Mouse (Mus musculus): ENCODE measurements around the gene Fam83d. TPM values are rescaled to one million over a fixed set of nuclear protein-coding genes. Genes with fewer than 3 reads are reported as not detected.

Gene Fam83d
- polyA plus RNA-seq (2016; fragmentation: Nextera tagmentation; extraction: Ambion mirVana), result 59.7 and 65.2 TPM in 2 replicates

GRCm38 (mm10) chr2:158767742-158768339 is at the start of gene Fam83d:
Fam83d (plus strand) TSS chr2:158768093.
- H3K4me3 ChIP-seq, result peak within 1 kb of the TSS; percentile 85
- no peaks in the 10 kb centered on the region for H3K9me3 ChIP-seq (replicated peaks)
- H3K4me2 ChIP-seq, result peak within 1 kb of the TSS; percentile 91
- ATAC-seq (ENCODE audit: insufficient number of reproducible peaks, low FRiP score), result peak; percentile 98
- H3K36me3 ChIP-seq, result 0 out of 2 replicates have a peak, but pooled peaks cover 2% of the 10 kb centered on the region
- WGBS, result under 1% methylated on average over 48 of the region's 48 CpGs
- H3K27ac ChIP-seq (ENCODE audit: poor library complexity, severe bottlenecking), result peak within 1 kb of the TSS; percentile 84
- H3K9ac ChIP-seq, result peak within 1 kb of the TSS; percentile 88
- H3K27me3 ChIP-seq (replicated peaks), result no peaks in the 10 kb centered on the region
- H3K4me1 ChIP-seq (replicated peaks), result peaks cover 48% of the 10 kb centered on the region

- 77% methylated on average over 12 of the region's 12 CpGs for WGBS
- peaks cover 29% of the 10 kb centered on the region for H3K4me1 ChIP-seq (replicated peaks)
- no peak overlapping the region for H3K9ac ChIP-seq
- H3K27ac ChIP-seq (ENCODE audit: poor library complexity, severe bottlenecking), result no peak overlapping the region
- no peak for ATAC-seq (ENCODE audit: insufficient number of reproducible peaks, low FRiP score)
- no peaks in the 10 kb centered on the region for H3K9me3 ChIP-seq (replicated peaks)
- no peak overlapping the region for H3K4me3 ChIP-seq
- no peaks in the 10 kb centered on the region for H3K36me3 ChIP-seq
- no peaks in the 10 kb centered on the region; the same call in 1 of the 2 replicates for H3K27me3 ChIP-seq (replicated peaks)
- H3K4me2 ChIP-seq, result no peak overlapping the region
Observed at GRCm38 (mm10) chr2:158718816-158719549, 48.9 kb upstream of the Fam83d start.

DNA sequence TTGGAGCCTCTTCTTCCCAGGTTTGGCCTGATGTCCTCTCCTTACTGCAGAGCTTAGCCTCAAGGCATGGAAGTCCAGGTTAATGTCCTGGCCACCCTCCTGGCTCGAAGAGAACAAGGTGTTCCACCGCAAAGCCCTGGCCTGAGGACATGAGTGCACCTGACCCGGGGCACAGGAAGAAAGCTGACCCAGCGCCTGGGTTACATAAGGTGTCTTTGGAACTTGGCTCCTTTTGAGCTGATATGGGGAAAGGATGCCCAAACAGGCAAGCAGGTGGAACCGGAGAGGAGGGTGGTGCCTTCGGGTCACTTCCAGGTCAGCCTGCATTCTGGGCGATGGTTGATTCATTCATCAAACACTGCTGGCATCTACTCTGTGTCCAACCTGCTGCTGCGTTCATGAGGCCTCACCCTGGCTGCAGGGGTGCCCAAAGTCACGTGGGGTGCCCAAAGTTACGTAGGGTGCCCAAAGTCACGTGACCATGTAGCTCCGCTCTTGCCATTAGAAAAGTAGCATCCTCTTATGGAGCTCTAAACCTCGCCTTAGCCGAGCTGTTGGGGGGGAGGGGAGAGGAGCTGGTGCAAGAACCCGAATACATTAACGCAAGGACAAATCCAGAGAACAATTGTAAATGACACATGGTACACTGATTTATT is 47.0 kb upstream of the Fam83d start:
- no peak overlapping the region for H3K9ac ChIP-seq
- no peaks in the 10 kb centered on the region for H3K9me3 ChIP-seq (replicated peaks)
- no peaks in the 10 kb centered on the region; the same call in 1 of the 2 replicates for H3K27me3 ChIP-seq (replicated peaks)
- H3K4me3 ChIP-seq, result no peak overlapping the region
- WGBS, result 76% methylated on average over 16 of the region's 16 CpGs
- ATAC-seq (ENCODE audit: insufficient number of reproducible peaks, low FRiP score), result no peak
- no peak overlapping the region for H3K27ac ChIP-seq (ENCODE audit: poor library complexity, severe bottlenecking)
- no peak overlapping the region for H3K4me2 ChIP-seq
- no peaks in the 10 kb centered on the region for H3K36me3 ChIP-seq
- H3K4me1 ChIP-seq (replicated peaks), result peaks cover 33% of the 10 kb centered on the region

DNA sequence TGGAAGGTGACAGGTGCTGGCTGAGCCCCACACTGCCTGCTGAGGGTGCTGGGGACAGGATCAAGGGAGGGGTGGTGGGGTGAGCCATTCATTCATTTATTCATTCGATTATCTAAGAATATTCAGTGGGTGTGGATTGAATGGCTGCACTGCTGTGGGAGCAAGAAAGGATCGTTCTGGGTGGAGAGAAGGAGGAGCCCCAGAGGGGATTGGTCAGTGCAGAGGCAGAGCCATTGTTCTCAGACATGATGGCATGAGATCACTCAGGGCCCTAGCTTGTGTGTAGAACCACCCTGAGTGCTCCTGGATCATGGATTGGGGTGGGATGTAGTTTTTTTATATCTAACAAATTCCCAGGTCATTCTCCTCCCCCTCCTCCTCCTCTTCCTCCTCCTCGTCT is 46.4 kb upstream of the Fam83d start:
- H3K4me2 ChIP-seq, result no peak overlapping the region
- 56% methylated on average over 3 of the region's 3 CpGs for WGBS
- H3K9ac ChIP-seq, result no peak overlapping the region
- H3K4me3 ChIP-seq, result no peak overlapping the region
- peaks cover 27% of the 10 kb centered on the region for H3K4me1 ChIP-seq (replicated peaks)
- no peaks in the 10 kb centered on the region for H3K36me3 ChIP-seq
- no peak for ATAC-seq (ENCODE audit: insufficient number of reproducible peaks, low FRiP score)
- H3K27ac ChIP-seq (ENCODE audit: poor library complexity, severe bottlenecking), result no peak overlapping the region
- H3K27me3 ChIP-seq (replicated peaks), result no peaks in the 10 kb centered on the region; the same call in 1 of the 2 replicates
- no peaks in the 10 kb centered on the region for H3K9me3 ChIP-seq (replicated peaks)

GRCm38 (mm10) chr2:158722135-158722534 is 45.8 kb upstream of the Fam83d start:
- Histone ChIP-seq H3K4me2 (no peak overlapping the region), H3K36me3 (no peaks in the 10 kb centered on the region), H3K4me3 (no peak overlapping the region), H3K4me1 (replicated peaks) (peaks cover 26% of the 10 kb centered on the region), H3K27me3 (replicated peaks) (no peaks in the 10 kb centered on the region; the same call in 1 of the 2 replicates), H3K27ac (ENCODE audit: poor library complexity, severe bottlenecking) (no peak overlapping the region), H3K9me3 (replicated peaks) (no peaks in the 10 kb centered on the region), H3K9ac (no peak overlapping the region)
- 34% methylated on average over 4 of the region's 4 CpGs for WGBS
- no peak for ATAC-seq (ENCODE audit: insufficient number of reproducible peaks, low FRiP score)

- no peaks in the 10 kb centered on the region for H3K9me3 ChIP-seq (replicated peaks)
- ATAC-seq (ENCODE audit: insufficient number of reproducible peaks, low FRiP score), result peak; percentile 75
- peak overlapping the region; percentile 20 for H3K4me2 ChIP-seq
- H3K36me3 ChIP-seq, result no peaks in the 10 kb centered on the region
- H3K4me1 ChIP-seq (replicated peaks), result peaks cover 26% of the 10 kb centered on the region
- WGBS, result 7% methylated on average over 6 of the region's 6 CpGs
- no peak overlapping the region for H3K4me3 ChIP-seq
- no peak overlapping the region for H3K9ac ChIP-seq
- H3K27me3 ChIP-seq (replicated peaks), result no peaks in the 10 kb centered on the region; the same call in 1 of the 2 replicates
- peak overlapping the region; percentile 70 for H3K27ac ChIP-seq (ENCODE audit: poor library complexity, severe bottlenecking)
Observed at GRCm38 (mm10) chr2:158722991-158723551, 44.8 kb upstream of the Fam83d start.

- peak overlapping the region; percentile 20 for H3K4me2 ChIP-seq
- WGBS, result 7% methylated on average over 6 of the region's 6 CpGs
- no peaks in the 10 kb centered on the region for H3K36me3 ChIP-seq
- H3K4me1 ChIP-seq (replicated peaks), result peaks cover 26% of the 10 kb centered on the region
- peak overlapping the region; percentile 70 for H3K27ac ChIP-seq (ENCODE audit: poor library complexity, severe bottlenecking)
- no peaks in the 10 kb centered on the region; the same call in 1 of the 2 replicates for H3K27me3 ChIP-seq (replicated peaks)
- H3K4me3 ChIP-seq, result no peak overlapping the region
- H3K9me3 ChIP-seq (replicated peaks), result no peaks in the 10 kb centered on the region
- no peak overlapping the region for H3K9ac ChIP-seq
- no peak for ATAC-seq (ENCODE audit: insufficient number of reproducible peaks, low FRiP score)
Observed at GRCm38 (mm10) chr2:158723806-158724205, 44.1 kb upstream of the Fam83d start.

DNA sequence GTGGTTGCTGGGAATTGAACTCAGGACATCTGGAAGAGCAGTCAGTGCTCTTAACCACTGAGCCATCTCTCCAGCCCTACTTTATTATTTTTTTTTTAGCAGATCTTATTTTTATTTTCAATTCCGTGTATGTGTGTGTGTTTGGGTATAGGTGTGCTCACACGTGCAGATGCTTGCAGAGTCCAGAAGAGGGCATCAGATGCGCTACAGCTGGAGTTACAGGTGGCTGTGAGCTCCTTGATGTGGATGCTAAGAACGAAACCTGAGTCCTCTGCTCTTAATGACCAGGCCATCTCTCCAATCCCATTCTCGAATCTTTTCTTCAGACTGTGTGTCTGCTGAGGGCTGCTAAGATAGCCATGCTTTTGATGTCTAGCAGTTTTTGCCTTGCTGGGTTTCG is 41.6 kb upstream of the Fam83d start:
- H3K9ac ChIP-seq, result no peak overlapping the region
- H3K27ac ChIP-seq (ENCODE audit: poor library complexity, severe bottlenecking), result no peak overlapping the region
- H3K27me3 ChIP-seq (replicated peaks), result no peaks in the 10 kb centered on the region; the same call in 1 of the 2 replicates
- H3K4me2 ChIP-seq, result no peak overlapping the region
- no peak for ATAC-seq (ENCODE audit: insufficient number of reproducible peaks, low FRiP score)
- no peaks in the 10 kb centered on the region for H3K9me3 ChIP-seq (replicated peaks)
- peaks cover 26% of the 10 kb centered on the region for H3K4me1 ChIP-seq (replicated peaks)
- H3K36me3 ChIP-seq, result no peaks in the 10 kb centered on the region
- H3K4me3 ChIP-seq, result no peak overlapping the region
- 58% methylated on average over 6 of the region's 6 CpGs for WGBS

DNA sequence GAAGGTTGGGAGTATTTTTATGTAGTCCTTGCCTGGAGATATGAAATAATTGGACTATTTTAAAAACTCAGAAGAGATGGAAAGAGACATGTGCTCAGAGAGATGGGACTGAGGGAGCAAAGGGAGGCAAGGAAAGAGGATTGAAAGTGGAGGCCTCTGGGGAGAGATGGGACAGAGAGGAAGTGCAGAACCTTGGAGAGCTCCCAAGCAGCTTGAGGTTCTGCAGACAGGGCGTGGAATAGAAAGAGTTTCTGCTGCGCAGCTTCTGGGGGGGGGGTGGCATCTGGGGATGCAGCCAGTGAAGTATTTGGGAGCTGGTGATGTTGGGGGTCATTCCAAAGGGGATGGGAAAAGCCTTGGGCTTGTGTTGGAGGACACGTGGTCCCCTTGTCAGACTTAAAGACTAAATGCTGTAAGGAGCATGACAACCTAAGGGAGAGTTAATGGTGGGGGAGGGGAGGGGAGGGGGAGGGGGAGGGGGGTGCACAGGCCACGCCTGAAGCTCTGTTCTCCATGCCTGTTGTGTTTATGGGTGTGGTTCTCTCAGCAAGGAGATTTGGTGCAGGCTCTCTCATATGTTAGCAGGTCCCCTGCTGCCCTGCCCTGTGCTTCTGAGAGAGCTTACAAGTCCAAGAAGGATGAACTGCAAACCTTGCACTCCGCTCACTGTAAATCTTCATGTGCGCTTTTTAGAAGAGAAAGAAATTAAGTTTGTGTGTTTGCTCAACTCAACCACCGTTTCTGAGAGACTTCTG is 39.7 kb upstream of the Fam83d start:
- 38% methylated on average over 7 of the region's 7 CpGs for WGBS
- H3K9me3 ChIP-seq (replicated peaks), result no peaks in the 10 kb centered on the region

GRCm38 (mm10) chr2:158730896-158731295 is 37.0 kb upstream of the Fam83d start:
- H3K9me3 ChIP-seq (replicated peaks), result no peaks in the 10 kb centered on the region
- no peak overlapping the region for H3K4me3 ChIP-seq
- no peak for ATAC-seq (ENCODE audit: insufficient number of reproducible peaks, low FRiP score)
- H3K27ac ChIP-seq (ENCODE audit: poor library complexity, severe bottlenecking), result no peak overlapping the region
- no peaks in the 10 kb centered on the region for H3K27me3 ChIP-seq (replicated peaks)
- no peak overlapping the region for H3K4me2 ChIP-seq
- H3K4me1 ChIP-seq (replicated peaks), result peaks cover 11% of the 10 kb centered on the region
- WGBS, result 59% methylated on average over 3 of the region's 3 CpGs
- no peaks in the 10 kb centered on the region for H3K36me3 ChIP-seq
- H3K9ac ChIP-seq, result no peak overlapping the region

More for the DNA sequence above, 39.7 kb upstream of the Fam83d start:
- H3K27me3 ChIP-seq (replicated peaks), result no peaks in the 10 kb centered on the region
- H3K9ac ChIP-seq, result no peak overlapping the region
- no peak overlapping the region for H3K4me3 ChIP-seq
- no peak overlapping the region for H3K4me2 ChIP-seq
- no peaks in the 10 kb centered on the region for H3K36me3 ChIP-seq
- peaks cover 12% of the 10 kb centered on the region for H3K4me1 ChIP-seq (replicated peaks)
- H3K27ac ChIP-seq (ENCODE audit: poor library complexity, severe bottlenecking), result no peak overlapping the region
- no peak for ATAC-seq (ENCODE audit: insufficient number of reproducible peaks, low FRiP score)
